Mouse (Mus musculus): Measurements from ENCODE around the gene Ddx19a. TPM values are rescaled to one million over a fixed set of nuclear protein-coding genes. Genes with fewer than 3 reads are reported as not detected.
"Not testable (repeated sequence)": the region's sequence is repeated elsewhere in the genome, so short reads cannot be mapped to it uniquely, and the experiment has no call there.

Ddx19a gene
- polyA plus RNA-seq, 1 experiment from 2014 or later = 8.6 TPM

GRCm38 (mm10) chr8:110967326-110967725, 30.3 kb downstream of the Ddx19a start:
- no peak overlapping the region for H3K27ac ChIP-seq
- peaks cover 31% of the 10 kb centered on the region for H3K4me1 ChIP-seq (replicated peaks)
- no peak for ATAC-seq (replicated peaks; ENCODE audit: insufficient number of reproducible peaks, insufficient read depth, low FRiP score, low read depth)
- H3K4me2 ChIP-seq = no peak overlapping the region
- H3K4me3 ChIP-seq = no peak overlapping the region
- no peaks in the 10 kb centered on the region for H3K27me3 ChIP-seq
- no peak overlapping the region for H3K9ac ChIP-seq
- WGBS = 81% methylated on average over 9 of the region's 9 CpGs
- no peaks in the 10 kb centered on the region for H3K9me3 ChIP-seq (replicated peaks)
- peaks cover 13% of the 10 kb centered on the region; the same call in 1 of the 2 replicates for H3K36me3 ChIP-seq

- ATAC-seq (replicated peaks; ENCODE audit: insufficient number of reproducible peaks, insufficient read depth, low FRiP score, low read depth) = no peak
- Histone ChIP-seq H3K4me1 (replicated peaks) (peaks cover 31% of the 10 kb centered on the region), H3K4me2 (no peak overlapping the region), H3K36me3 (peaks cover 13% of the 10 kb centered on the region; the same call in 1 of the 2 replicates), H3K9me3 (replicated peaks) (no peaks in the 10 kb centered on the region), H3K4me3 (no peak overlapping the region), H3K27ac (peak overlapping the region; percentile 68), H3K9ac (no peak overlapping the region), H3K27me3 (no peaks in the 10 kb centered on the region)
- 71% methylated on average over 8 of the region's 8 CpGs for WGBS
These were observed 31.0 kb downstream of the Ddx19a start for GRCm38 (mm10) chr8:110966586-110966985.

- Histone ChIP-seq H3K4me1 (replicated peaks) (peaks cover 28% of the 10 kb centered on the region), H3K9me3 (replicated peaks) (no peaks in the 10 kb centered on the region), H3K27ac (peak overlapping the region; percentile 68), H3K4me3 (no peak overlapping the region), H3K4me2 (peak overlapping the region; percentile 17; the same call in 1 of the 2 replicates), H3K9ac (no peak overlapping the region), H3K36me3 (peaks cover 13% of the 10 kb centered on the region; the same call in 1 of the 2 replicates), H3K27me3 (no peaks in the 10 kb centered on the region)
- WGBS = 11% methylated on average over 7 of the region's 7 CpGs
- peak; percentile 71 for ATAC-seq (replicated peaks; ENCODE audit: insufficient number of reproducible peaks, insufficient read depth, low FRiP score, low read depth)
These were observed 32.0 kb downstream of the Ddx19a start for GRCm38 (mm10) chr8:110965594-110965993.

- Histone ChIP-seq H3K4me3 (no peak overlapping the region), H3K27me3 (no peaks in the 10 kb centered on the region), H3K4me1 (replicated peaks) (peaks cover 22% of the 10 kb centered on the region), H3K9me3 (replicated peaks) (no peaks in the 10 kb centered on the region), H3K4me2 (no peak overlapping the region), H3K27ac (peak overlapping the region; percentile 68; the same call in 1 of the 2 replicates), H3K9ac (no peak overlapping the region), H3K36me3 (peaks cover 20% of the 10 kb centered on the region; the same call in 1 of the 2 replicates)
- no peak for ATAC-seq (replicated peaks; ENCODE audit: insufficient number of reproducible peaks, insufficient read depth, low FRiP score, low read depth)
- WGBS = 66% methylated on average over 7 of the region's 7 CpGs
These were observed 32.9 kb downstream of the Ddx19a start for GRCm38 (mm10) chr8:110964666-110965065.

GRCm38 (mm10) chr8:110963051-110963450, 34.5 kb downstream of the Ddx19a start:
- 91% methylated on average over 2 of the region's 2 CpGs for WGBS
- no peaks in the 10 kb centered on the region for H3K9me3 ChIP-seq (replicated peaks)
- no peak overlapping the region for H3K4me2 ChIP-seq
- peaks cover 21% of the 10 kb centered on the region for H3K36me3 ChIP-seq
- no peak for ATAC-seq (replicated peaks; ENCODE audit: insufficient number of reproducible peaks, insufficient read depth, low FRiP score, low read depth)
- H3K4me3 ChIP-seq = no peak overlapping the region
- H3K9ac ChIP-seq = no peak overlapping the region
- no peak overlapping the region for H3K27ac ChIP-seq
- peaks cover 22% of the 10 kb centered on the region for H3K4me1 ChIP-seq (replicated peaks)
- H3K27me3 ChIP-seq = no peaks in the 10 kb centered on the region

GRCm38 (mm10) chr8:110959906-110960305, 37.7 kb downstream of the Ddx19a start:
- Histone ChIP-seq H3K36me3 (peaks cover 22% of the 10 kb centered on the region), H3K4me2 (no peak overlapping the region), H3K9me3 (replicated peaks) (no peaks in the 10 kb centered on the region), H3K4me1 (replicated peaks) (peaks cover 3% of the 10 kb centered on the region), H3K4me3 (no peak overlapping the region), H3K27me3 (no peaks in the 10 kb centered on the region), H3K9ac (no peak overlapping the region), H3K27ac (no peak overlapping the region)
- WGBS = 91% methylated on average over 6 of the region's 6 CpGs
- ATAC-seq (replicated peaks; ENCODE audit: insufficient number of reproducible peaks, insufficient read depth, low FRiP score, low read depth) = no peak

GRCm38 (mm10) chr8:110959071-110959780, 38.4 kb downstream of the Ddx19a start:
- WGBS = 92% methylated on average over 12 of the region's 12 CpGs

GRCm38 (mm10) chr8:110958553-110958952, 39.0 kb downstream of the Ddx19a start:
- not testable (repeated sequence) for H3K4me3 ChIP-seq; H3K4me1 ChIP-seq (replicated peaks); H3K27me3 ChIP-seq; H3K9me3 ChIP-seq (replicated peaks); H3K9ac ChIP-seq; H3K4me2 ChIP-seq; ATAC-seq (replicated peaks; ENCODE audit: insufficient number of reproducible peaks, insufficient read depth, low FRiP score, low read depth); H3K27ac ChIP-seq
- H3K36me3 ChIP-seq = peaks cover 22% of the 10 kb centered on the region
- 88% methylated on average over 7 of the region's 7 CpGs for WGBS

More at GRCm38 (mm10) chr8:110959071-110959780, 38.4 kb downstream of the Ddx19a start:
- H3K36me3 ChIP-seq = peaks cover 22% of the 10 kb centered on the region
- no peaks in the 10 kb centered on the region for H3K9me3 ChIP-seq (replicated peaks)
- no peak overlapping the region for H3K27ac ChIP-seq
- no peaks in the 10 kb centered on the region for H3K27me3 ChIP-seq
- no peak overlapping the region for H3K4me3 ChIP-seq
- no peak for ATAC-seq (replicated peaks; ENCODE audit: insufficient number of reproducible peaks, insufficient read depth, low FRiP score, low read depth)
- no peak overlapping the region for H3K9ac ChIP-seq
- H3K4me2 ChIP-seq = no peak overlapping the region
- H3K4me1 ChIP-seq (replicated peaks) = no peaks in the 10 kb centered on the region

- 81% methylated on average over 5 of the region's 5 CpGs for WGBS
- H3K4me2 ChIP-seq = no peak overlapping the region
- H3K4me3 ChIP-seq = no peak overlapping the region
- peaks cover 22% of the 10 kb centered on the region for H3K36me3 ChIP-seq
- H3K27me3 ChIP-seq = no peaks in the 10 kb centered on the region
- no peaks in the 10 kb centered on the region for H3K9me3 ChIP-seq (replicated peaks)
- no peaks in the 10 kb centered on the region for H3K4me1 ChIP-seq (replicated peaks)
- ATAC-seq (replicated peaks; ENCODE audit: insufficient number of reproducible peaks, insufficient read depth, low FRiP score, low read depth) = no peak
- H3K27ac ChIP-seq = no peak overlapping the region
- H3K9ac ChIP-seq = no peak overlapping the region
These were observed 39.5 kb downstream of the Ddx19a start for GRCm38 (mm10) chr8:110958135-110958534.

- Histone ChIP-seq H3K4me2 (no peak overlapping the region), H3K4me3 (no peak overlapping the region), H3K9ac (no peak overlapping the region), H3K4me1 (replicated peaks) (no peaks in the 10 kb centered on the region), H3K27me3 (no peaks in the 10 kb centered on the region), H3K36me3 (peaks cover 15% of the 10 kb centered on the region), H3K9me3 (replicated peaks) (no peaks in the 10 kb centered on the region), H3K27ac (no peak overlapping the region)
- no peak for ATAC-seq (replicated peaks; ENCODE audit: insufficient number of reproducible peaks, insufficient read depth, low FRiP score, low read depth)
- 82% methylated on average over 19 of the region's 19 CpGs for WGBS
These were observed 40.1 kb downstream of the Ddx19a start for GRCm38 (mm10) chr8:110957471-110957870.

GRCm38 (mm10) chr8:110956619-110957450, 40.8 kb downstream of the Ddx19a start:
- Histone ChIP-seq H3K4me2 (no peak overlapping the region), H3K36me3 (peaks cover 15% of the 10 kb centered on the region), H3K4me1 (replicated peaks) (no peaks in the 10 kb centered on the region), H3K9ac (no peak overlapping the region), H3K27ac (no peak overlapping the region), H3K4me3 (no peak overlapping the region), H3K9me3 (replicated peaks) (no peaks in the 10 kb centered on the region), H3K27me3 (no peaks in the 10 kb centered on the region)
- no peak for ATAC-seq (replicated peaks; ENCODE audit: insufficient number of reproducible peaks, insufficient read depth, low FRiP score, low read depth)
- 83% methylated on average over 15 of the region's 15 CpGs for WGBS

Measured in heart, embryonic 15.5 days (tissue).